Mouse (Mus musculus) heart, embryonic 10.5 days (tissue): ENCODE data around the gene Gale. TPM values are rescaled to one million over a fixed set of nuclear protein-coding genes. Genes with fewer than 3 reads are reported as not detected.

Experiments used
- DNase-seq: peaks from one replicate; pipeline ENCODE4 v3.0.0-alpha.2; 2017; ENCODE audit warnings: low spot score
- H3K27ac ChIP-seq: fragments of 300-500 bp; sonication (generic); 2 replicates; pipeline ENCODE4 v1.5.1; 2016; ENCODE audit warnings: mild to moderate bottlenecking
- H3K27me3 ChIP-seq: fragments of 300-500 bp; sonication (generic); 2 replicates; pipeline ENCODE4 v1.6.1; 2016; ENCODE audit warnings: mild to moderate bottlenecking; ENCODE audit not compliant: poor library complexity, insufficient read depth, severe bottlenecking
- H3K36me3 ChIP-seq: fragments of 300-500 bp; sonication (generic); 2 replicates; pipeline ENCODE4 v1.6.1; 2016; ENCODE audit warnings: mild to moderate bottlenecking, moderate library complexity
- H3K4me1 ChIP-seq: fragments of 300-500 bp; sonication (generic); 2 replicates; pipeline ENCODE4 v1.6.1; 2016; ENCODE audit warnings: mild to moderate bottlenecking
- H3K4me3 ChIP-seq: fragments of 300-500 bp; sonication (generic); 2 replicates; pipeline ENCODE4 v1.5.1; 2016; ENCODE audit warnings: mild to moderate bottlenecking, moderate library complexity
- H3K9me3 ChIP-seq: fragments of 300-500 bp; sonication (generic); 2 replicates; pipeline ENCODE4 v1.6.1; 2016; ENCODE audit warnings: mild to moderate bottlenecking, moderate library complexity
- WGBS: fragments of 180-500 bp; shearing (Covaris S2); methylation state at CpG from one replicate; pipeline ENCODE4 v1.1.7; 2016; 5-methylcytosine and 5-hydroxymethylcytosine counted together
- polyA plus RNA-seq: library from polyadenylated mRNA; unstranded; fragments of >200 nt; fragmentation: Nextera tagmentation; extraction: Ambion mirVana; gene quantifications from 2 replicates; pipeline ENCODE4 v1.2.1, GENCODE M21; 2016

Gale gene
- polyA plus RNA-seq, 1 experiment from 2014 or later, result 46.0 TPM

DNA sequence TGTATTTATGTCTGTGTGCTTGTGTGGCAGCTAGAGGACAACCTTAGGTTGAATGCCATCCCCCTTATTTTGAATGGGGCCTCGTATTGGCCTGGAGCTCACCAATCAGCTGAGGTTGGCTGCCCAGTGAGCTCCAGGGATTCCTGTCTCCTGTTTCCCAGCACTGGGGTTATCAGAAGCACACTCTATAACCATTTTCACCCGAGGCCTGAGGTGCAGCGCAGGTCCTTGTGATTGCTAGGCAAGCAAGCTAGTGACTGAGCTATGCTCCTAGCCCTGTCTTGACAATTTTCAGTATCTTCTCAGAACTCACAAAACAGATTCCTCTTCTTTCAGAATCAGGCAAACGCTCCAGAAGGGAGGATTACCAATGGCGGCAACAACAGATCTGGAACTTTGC, 21.0 kb downstream of the Gale start:
- H3K27ac ChIP-seq, result peak overlapping the region; percentile 36; the same call in 1 of the 2 replicates
- peaks cover 25% of the 10 kb centered on the region for H3K4me1 ChIP-seq
- peak overlapping the region; percentile 5; the same call in 1 of the 2 replicates for H3K4me3 ChIP-seq
- H3K27me3 ChIP-seq, result no peaks in the 10 kb centered on the region
- H3K9me3 ChIP-seq, result no peaks in the 10 kb centered on the region
- DNase-seq, result peak; percentile 73
- peaks cover 46% of the 10 kb centered on the region for H3K36me3 ChIP-seq
- 80% methylated on average over 5 of the region's 5 CpGs for WGBS

DNA sequence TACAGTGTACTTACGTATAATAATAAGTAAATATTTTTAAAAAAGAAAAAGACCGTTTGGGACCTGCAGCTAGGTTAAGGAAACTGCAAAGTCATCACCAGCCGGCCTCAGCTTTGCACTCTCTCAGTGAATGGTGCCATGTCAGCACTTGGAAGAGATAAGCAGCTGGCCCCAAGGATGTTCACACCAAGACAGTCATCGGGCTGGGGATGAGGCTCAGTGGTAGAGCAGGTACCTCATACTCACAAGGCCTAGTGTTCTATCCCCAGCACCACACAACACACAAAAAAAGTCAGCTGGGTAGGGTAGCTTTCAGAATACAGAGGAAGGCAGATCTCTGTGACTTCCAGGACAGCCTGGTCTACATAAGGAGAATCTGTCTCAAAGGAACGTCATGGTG, 21.7 kb downstream of the Gale start:
- no peak overlapping the region; the same call in 1 of the 2 replicates for H3K4me3 ChIP-seq
- H3K27ac ChIP-seq, result no peak overlapping the region; the same call in 1 of the 2 replicates
- H3K36me3 ChIP-seq, result peaks cover 46% of the 10 kb centered on the region
- no peaks in the 10 kb centered on the region for H3K27me3 ChIP-seq
- 79% methylated on average over 5 of the region's 5 CpGs for WGBS
- DNase-seq, result peak; percentile 90
- H3K9me3 ChIP-seq, result no peaks in the 10 kb centered on the region
- peaks cover 25% of the 10 kb centered on the region for H3K4me1 ChIP-seq

DNA sequence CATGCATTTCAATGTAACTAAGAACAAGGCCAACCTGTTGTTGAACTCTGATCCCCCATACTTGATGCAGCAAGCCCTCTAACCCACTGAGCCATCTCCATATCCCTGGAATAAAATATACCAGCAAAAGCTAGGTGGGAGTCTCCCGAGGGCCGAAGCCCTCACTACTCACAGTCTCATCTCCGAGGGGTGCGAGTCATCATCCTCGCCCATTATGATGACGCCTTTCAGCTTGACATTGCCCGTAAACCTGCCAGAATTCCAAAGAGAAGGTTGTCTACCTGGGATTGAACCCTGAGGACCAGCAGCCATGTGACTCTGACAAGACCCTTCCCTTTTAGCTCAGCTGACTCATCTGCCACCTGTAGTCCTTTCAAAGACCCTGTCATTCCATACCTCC, 22.2 kb downstream of the Gale start:
- Histone ChIP-seq H3K4me1 (peaks cover 25% of the 10 kb centered on the region), H3K36me3 (peaks cover 43% of the 10 kb centered on the region), H3K4me3 (peak overlapping the region; percentile 85), H3K9me3 (no peaks in the 10 kb centered on the region), H3K27me3 (no peaks in the 10 kb centered on the region), H3K27ac (peak overlapping the region; percentile 18; the same call in 1 of the 2 replicates)
- DNase-seq, result peak; percentile 66
- WGBS, result 89% methylated on average over 7 of the region's 7 CpGs

DNA sequence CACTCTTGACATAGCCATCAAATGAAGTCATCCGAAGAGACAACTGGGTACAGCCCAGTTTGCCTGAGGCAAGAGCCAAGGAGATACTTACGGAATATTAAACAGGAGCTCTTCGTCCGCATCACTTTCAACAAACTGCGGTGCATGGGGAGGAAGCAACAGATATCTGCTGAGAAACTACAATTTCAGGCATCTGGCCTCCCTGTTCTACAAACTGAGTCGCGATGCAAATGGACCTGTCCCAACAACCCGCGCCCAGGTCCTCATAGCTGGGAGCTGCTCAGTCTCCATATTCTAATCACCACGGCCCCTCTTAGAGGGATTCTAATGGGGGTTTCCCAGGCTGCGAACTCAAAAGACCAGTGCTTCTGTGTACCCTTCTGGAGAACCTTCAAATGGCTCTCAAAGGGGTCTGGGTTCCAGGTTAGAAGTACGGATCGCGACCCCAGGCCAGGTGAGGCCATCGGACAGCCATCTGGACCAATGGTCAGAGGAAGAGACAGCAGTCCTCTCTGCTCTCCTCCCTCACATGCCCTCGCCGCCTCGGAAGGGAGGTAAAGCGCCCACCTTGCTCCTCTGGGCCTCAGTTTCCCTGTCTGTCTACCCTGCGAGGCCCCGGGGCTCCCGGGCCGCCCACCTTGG, 22.9 kb downstream of the Gale start:
- peak overlapping the region; percentile 85 for H3K4me3 ChIP-seq
- peak; percentile 80 for DNase-seq
- H3K4me1 ChIP-seq, result peaks cover 25% of the 10 kb centered on the region
- H3K36me3 ChIP-seq, result peaks cover 38% of the 10 kb centered on the region
- H3K27me3 ChIP-seq, result no peaks in the 10 kb centered on the region
- WGBS, result 9% methylated on average over 23 of the region's 23 CpGs
- peak overlapping the region; percentile 96 for H3K27ac ChIP-seq
- H3K9me3 ChIP-seq, result no peaks in the 10 kb centered on the region

- peak; percentile 96 for DNase-seq
- Histone ChIP-seq H3K4me3 (peak within 1 kb of the TSS; percentile 85), H3K36me3 (peaks cover 36% of the 10 kb centered on the region), H3K9me3 (no peaks in the 10 kb centered on the region), H3K4me1 (peaks cover 25% of the 10 kb centered on the region), H3K27me3 (no peaks in the 10 kb centered on the region), H3K27ac (peak within 1 kb of the TSS; percentile 96)
- under 1% methylated on average over 81 of the region's 81 CpGs for WGBS
Measured at GRCm38 (mm10) chr4:135986943-135987710, 23.6 kb downstream of the Gale start, which contains the start of gene Pithd1. Gene Pithd1, minus strand, starts transcription at chr4:135987264.

DNA sequence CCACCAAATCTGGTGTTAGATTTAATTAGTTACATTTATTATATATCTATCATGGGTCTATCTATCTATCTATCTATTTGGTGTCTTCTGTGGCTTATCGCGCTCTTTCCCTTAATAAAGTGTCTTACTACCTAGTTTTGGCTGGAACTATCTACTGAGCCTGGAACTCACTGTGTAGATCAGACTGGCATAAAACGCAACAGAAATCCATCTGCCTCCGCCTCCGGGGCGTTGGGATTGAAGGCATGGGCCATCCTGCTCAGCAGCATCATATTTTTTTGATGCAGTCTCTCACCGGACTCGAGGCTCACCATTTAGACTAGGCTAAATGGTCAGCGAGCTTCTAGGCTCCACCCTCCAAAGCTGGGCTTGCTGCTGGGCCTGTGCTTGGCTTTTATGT, 24.2 kb downstream of the Gale start:
- peak overlapping the region; percentile 96 for H3K27ac ChIP-seq
- DNase-seq, result peak; percentile 72
- 68% methylated on average over 9 of the region's 9 CpGs for WGBS
- H3K36me3 ChIP-seq, result peaks cover 30% of the 10 kb centered on the region
- no peaks in the 10 kb centered on the region for H3K27me3 ChIP-seq
- no peaks in the 10 kb centered on the region for H3K9me3 ChIP-seq
- H3K4me3 ChIP-seq, result peak overlapping the region; percentile 85
- H3K4me1 ChIP-seq, result peaks cover 25% of the 10 kb centered on the region

DNA sequence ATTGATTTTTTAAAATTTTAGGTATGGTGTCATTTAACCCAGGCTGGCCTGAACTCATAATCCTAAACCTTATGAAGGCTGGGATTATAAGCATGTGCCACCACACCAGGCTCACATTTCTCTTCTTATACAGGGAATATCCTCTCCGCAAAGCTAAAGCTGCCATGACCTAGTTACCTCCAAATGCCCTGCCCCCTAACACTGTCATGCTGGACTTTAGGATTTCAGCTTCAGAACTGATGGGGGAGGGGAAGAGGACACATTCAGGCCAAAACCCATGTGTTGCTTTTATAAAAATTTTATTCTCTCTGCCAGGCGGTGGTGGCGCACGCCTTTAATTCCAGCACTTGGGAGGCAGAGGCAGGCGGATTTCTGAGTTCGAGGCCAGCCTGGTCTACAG, 30.4 kb downstream of the Gale start:
- Histone ChIP-seq H3K27me3 (no peaks in the 10 kb centered on the region), H3K9me3 (no peaks in the 10 kb centered on the region), H3K4me1 (no peaks in the 10 kb centered on the region), H3K27ac (no peak overlapping the region), H3K36me3 (no peaks in the 10 kb centered on the region), H3K4me3 (no peak overlapping the region)
- whole genome bisulfite sequencing, result 96% methylated on average over 6 of the region's 6 CpGs
- DNase-seq, result no peak

- Histone ChIP-seq H3K9me3 (no peaks in the 10 kb centered on the region), H3K4me3 (no peak overlapping the region), H3K36me3 (no peaks in the 10 kb centered on the region), H3K4me1 (no peaks in the 10 kb centered on the region), H3K27ac (no peak overlapping the region), H3K27me3 (no peaks in the 10 kb centered on the region)
- DNase-seq, result no peak
- 83% methylated on average over 4 of the region's 4 CpGs for WGBS
Measured at GRCm38 (mm10) chr4:135995118-135995517, 31.6 kb downstream of the Gale start.

- H3K36me3 ChIP-seq, result peaks cover 72% of the 10 kb centered on the region
- no peaks in the 10 kb centered on the region for H3K9me3 ChIP-seq
- H3K4me1 ChIP-seq, result no peaks in the 10 kb centered on the region
- H3K27me3 ChIP-seq, result no peaks in the 10 kb centered on the region
- 88% methylated on average over 5 of the region's 5 CpGs for WGBS
- no peak overlapping the region for H3K27ac ChIP-seq
- DNase-seq, result peak; percentile 56
- H3K4me3 ChIP-seq, result no peak overlapping the region
Measured at GRCm38 (mm10) chr4:136004107-136004675, 40.7 kb downstream of the Gale start.

DNA sequence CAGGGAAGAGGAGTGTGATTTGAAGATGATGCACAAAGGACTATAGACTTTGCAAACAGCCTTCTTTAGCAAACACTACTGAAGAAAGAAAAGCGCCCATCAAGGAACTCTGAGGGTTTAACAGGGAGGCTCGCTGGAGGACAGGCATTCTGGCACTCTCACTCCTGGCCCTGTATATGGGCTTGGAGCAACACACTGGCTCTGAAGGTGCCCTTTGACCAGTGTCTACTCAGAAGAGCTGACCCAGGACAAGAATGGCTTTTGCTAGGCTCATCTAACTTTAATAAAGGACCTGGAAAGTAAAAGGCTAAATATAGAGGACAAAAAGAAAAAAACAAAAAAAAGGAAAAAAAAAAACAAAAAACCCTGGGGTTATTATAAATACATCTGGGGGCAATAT, 41.4 kb downstream of the Gale start:
- no peak overlapping the region for H3K27ac ChIP-seq
- 91% methylated on average over 2 of the region's 2 CpGs for WGBS
- peaks cover 79% of the 10 kb centered on the region for H3K36me3 ChIP-seq

DNA sequence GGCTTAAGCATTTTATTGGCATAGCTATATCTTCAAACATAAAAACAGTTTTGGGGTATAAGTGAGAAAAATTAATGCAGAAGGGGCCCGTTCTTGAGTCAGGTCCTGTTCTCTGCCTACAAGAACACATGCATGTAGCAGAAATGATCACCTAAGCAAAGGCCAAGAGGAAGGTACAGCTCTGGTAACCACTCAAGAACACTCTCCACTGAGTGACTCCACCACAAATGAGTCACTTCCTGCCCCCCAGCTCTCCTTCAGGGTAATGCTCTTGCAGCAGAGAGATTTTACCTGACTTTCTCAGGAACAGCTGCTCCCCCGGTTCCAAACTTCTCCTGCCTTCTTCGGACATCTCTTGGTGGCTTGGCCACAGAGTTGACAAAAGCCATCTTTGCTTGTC, 43.3 kb downstream of the Gale start:
- Histone ChIP-seq H3K9me3 (no peaks in the 10 kb centered on the region), H3K36me3 (peaks cover 92% of the 10 kb centered on the region), H3K27me3 (no peaks in the 10 kb centered on the region), H3K27ac (no peak overlapping the region), H3K4me1 (no peaks in the 10 kb centered on the region), H3K4me3 (no peak overlapping the region)
- peak; percentile 7 for DNase-seq
- WGBS, result 95% methylated on average over 3 of the region's 3 CpGs

More for the DNA sequence above, 41.4 kb downstream of the Gale start:
- H3K27me3 ChIP-seq, result no peaks in the 10 kb centered on the region
- DNase-seq, result no peak
- H3K4me3 ChIP-seq, result no peak overlapping the region
- H3K9me3 ChIP-seq, result no peaks in the 10 kb centered on the region
- no peaks in the 10 kb centered on the region for H3K4me1 ChIP-seq

DNA sequence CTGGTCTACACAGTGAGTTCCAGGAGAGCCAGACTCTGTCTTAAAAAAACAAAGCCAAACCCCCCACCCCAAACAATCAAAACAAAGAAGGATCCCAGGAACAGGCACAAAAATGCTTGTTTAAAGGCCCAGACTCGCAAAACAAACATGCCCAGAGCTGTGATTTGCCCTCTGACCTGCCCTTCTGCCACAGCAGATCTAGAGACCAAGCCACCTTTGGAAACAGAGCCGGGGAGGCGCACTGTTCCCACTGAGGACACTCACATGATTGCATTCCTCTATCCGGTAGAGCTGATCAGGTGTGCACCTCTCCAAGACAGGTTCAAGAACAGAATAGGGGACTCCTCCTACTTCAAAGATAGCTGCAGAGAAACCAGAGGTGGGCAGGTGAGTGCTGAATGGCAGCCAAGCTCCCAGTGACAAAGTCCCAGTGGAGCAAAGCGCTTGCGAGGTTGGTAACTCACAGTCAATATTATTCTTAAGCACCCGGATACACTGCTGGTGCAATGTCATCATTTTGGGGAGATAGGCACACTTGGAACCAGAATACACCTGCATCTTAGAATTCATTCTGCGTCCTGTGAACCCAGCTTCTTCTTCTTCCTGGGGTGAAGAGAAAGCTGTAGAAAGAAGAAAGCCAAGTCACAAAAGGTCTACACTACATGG, 45.4 kb downstream of the Gale start:
- Histone ChIP-seq H3K4me3 (no peak overlapping the region), H3K4me1 (no peaks in the 10 kb centered on the region), H3K27ac (no peak overlapping the region), H3K27me3 (no peaks in the 10 kb centered on the region), H3K9me3 (no peaks in the 10 kb centered on the region), H3K36me3 (peaks cover 92% of the 10 kb centered on the region)
- peak; percentile 33 for DNase-seq
- 86% methylated on average over 8 of the region's 8 CpGs for WGBS
